Mouse (Mus musculus): ENCODE measurements around the gene Ulk3.

The Ulk3 gene

GRCm38 (mm10) chr9:57643169-57643855 lies 54.1 kb downstream of the Ulk3 start:
- DNase-seq (ENCODE audit: extremely low spot score, low read depth, low spot score) = no peak

GRCm38 (mm10) chr9:57643856-57644180 lies 54.6 kb downstream of the Ulk3 start:
- no peak for DNase-seq (ENCODE audit: extremely low spot score, low read depth, low spot score)

- no peak for DNase-seq (ENCODE audit: extremely low spot score, low read depth, low spot score)
These were observed 55.2 kb downstream of the Ulk3 start for GRCm38 (mm10) chr9:57644442-57644943.

- DNase-seq (ENCODE audit: extremely low spot score, low read depth, low spot score) = peak; percentile 56
These were observed 56.0 kb downstream of the Ulk3 start for GRCm38 (mm10) chr9:57644944-57645893.
